Mouse (Mus musculus) gastrocnemius, adult 2 months (tissue): ENCODE results near the gene Rnf126. TPM values are rescaled to one million over a fixed set of nuclear protein-coding genes. Genes with fewer than 3 reads are reported as not detected.
A peak's percentile ranks its signal among the peaks of the same experiment; 100 is the strongest.

Source experiments
- DNase-seq: peaks from one replicate; pipeline ENCODE4 v3.0.0; 2022
- H3K27ac ChIP-seq: fragments of 200-600 bp; 2 replicates; pipeline ENCODE4 v1.8.1; 2022; ENCODE audit warnings: mild to moderate bottlenecking
- H3K4me3 ChIP-seq: fragments of 200-600 bp; 2 replicates; pipeline ENCODE4 v1.8.1; 2022; ENCODE audit warnings: mild to moderate bottlenecking, moderate library complexity
- CTCF ChIP-seq: fragments of 200-600 bp; IDR thresholded peaks from 2 replicates; pipeline ENCODE4 v1.8.1; 2022; ENCODE audit warnings: antibody characterized with exemption, mild to moderate bottlenecking, moderate library complexity
- intact Hi-C: fragments of 180-260 bp; cut with DNase I; formaldehyde crosslinking; loops from one replicate; pipeline ENCODE4 v1.15.1; 2025
- total RNA-seq, 2 experiments: library from RNA; stranded (reverse); gene quantifications; 2 replicates each; pipeline ENCODE4 v1.2.3; 2021

The Rnf126 gene
- total RNA-seq, 2 experiments from 2014 or later = 46.1 to 53.6 TPM

GRCm38 (mm10) chr10:79755854-79756253 is 10.9 kb downstream of the Rnf126 start:
- TF ChIP-seq CTCF = no peak
- intact Hi-C loops = no loop called here
- no peak overlapping the region for H3K4me3 ChIP-seq
- DNase-seq = no peak
- no peak overlapping the region for H3K27ac ChIP-seq

GRCm38 (mm10) chr10:79754856-79755516 is 11.8 kb downstream of the Rnf126 start, which contains the start of gene Fgf22:
Gene Fgf22, plus strand, starts transcription at chr10:79755076.
- peak within 1 kb of the TSS; percentile 55 for H3K4me3 ChIP-seq
- peak; percentile 84 for DNase-seq
- no peak within 1 kb of the TSS for H3K27ac ChIP-seq
- intact Hi-C loops = no loop called here
- TF ChIP-seq CTCF = no peak

- H3K4me3 ChIP-seq = no peak overlapping the region
- DNase-seq = no peak
- no peak overlapping the region for H3K27ac ChIP-seq
- no peak for TF ChIP-seq CTCF
- intact Hi-C loops = no loop called here
These were observed 18.3 kb downstream of the Rnf126 start for GRCm38 (mm10) chr10:79748496-79748895.

GRCm38 (mm10) chr10:79746774-79747151 is 20.0 kb downstream of the Rnf126 start:
- TF ChIP-seq CTCF = no peak
- H3K27ac ChIP-seq = peak overlapping the region; percentile 75
- DNase-seq = no peak
- H3K4me3 ChIP-seq = peak overlapping the region; percentile 95
- intact Hi-C loops = no loop called here

- peak within 1 kb of the TSS; percentile 88 for H3K27ac ChIP-seq
- peak; percentile 97 for DNase-seq
- H3K4me3 ChIP-seq = peak within 1 kb of the TSS; percentile 95
- TF ChIP-seq CTCF = peak; percentile 57
- intact Hi-C loops = no loop called here
These were observed 20.6 kb downstream of the Rnf126 start, which contains the start of gene Polrmt for GRCm38 (mm10) chr10:79745898-79746773. Gene Polrmt, minus strand, starts transcription at chr10:79746581.

- H3K4me3 ChIP-seq = peak overlapping the region; percentile 95
- intact Hi-C loops = no loop called here
- TF ChIP-seq CTCF = no peak
- H3K27ac ChIP-seq = no peak overlapping the region
- no peak for DNase-seq
These were observed 21.3 kb downstream of the Rnf126 start for GRCm38 (mm10) chr10:79745411-79745810.

GRCm38 (mm10) chr10:79743650-79744365 is 22.9 kb downstream of the Rnf126 start:
- no peak for DNase-seq
- no peak for TF ChIP-seq CTCF
- Histone ChIP-seq H3K4me3 (no peak overlapping the region), H3K27ac (no peak overlapping the region)
- intact Hi-C loops = no loop called here

- intact Hi-C loops = no loop called here
- Histone ChIP-seq H3K27ac (no peak overlapping the region), H3K4me3 (no peak overlapping the region)
- no peak for DNase-seq
- no peak for TF ChIP-seq CTCF
These were observed 23.6 kb downstream of the Rnf126 start for GRCm38 (mm10) chr10:79743161-79743560.

GRCm38 (mm10) chr10:79740863-79741262 is 25.9 kb downstream of the Rnf126 start:
- Histone ChIP-seq H3K4me3 (no peak overlapping the region), H3K27ac (no peak overlapping the region)
- TF ChIP-seq CTCF = peak; percentile 35; the same call in 1 of the 2 replicates
- DNase-seq = no peak
- intact Hi-C loops = no loop called here

- Histone ChIP-seq H3K4me3 (no peak overlapping the region), H3K27ac (no peak overlapping the region)
- intact Hi-C loops = no loop called here
- TF ChIP-seq CTCF = no peak
- peak; percentile 22 for DNase-seq
These were observed 27.5 kb downstream of the Rnf126 start for GRCm38 (mm10) chr10:79739234-79739633.

- TF ChIP-seq CTCF = peak; percentile 52
- intact Hi-C loops = no loop called here
- peak; percentile 23 for DNase-seq
These were observed 28.5 kb downstream of the Rnf126 start for GRCm38 (mm10) chr10:79738259-79738658.

GRCm38 (mm10) chr10:79736706-79737105 is 30.0 kb downstream of the Rnf126 start:
- DNase-seq = peak; percentile 44
- Histone ChIP-seq H3K4me3 (no peak overlapping the region), H3K27ac (no peak overlapping the region)
- no peak for TF ChIP-seq CTCF
- intact Hi-C loops = no loop called here

More at GRCm38 (mm10) chr10:79738259-79738658, 28.5 kb downstream of the Rnf126 start:
- Histone ChIP-seq H3K4me3 (no peak overlapping the region), H3K27ac (no peak overlapping the region)
